Mouse (Mus musculus): ENCODE data around the gene 4930563M21Rik. TPM values are rescaled to one million over a fixed set of nuclear protein-coding genes. Genes with fewer than 3 reads are reported as not detected.
A peak's percentile ranks its signal among the peaks of the same experiment; 100 is the strongest.
"Not testable (repeated sequence)": the region's sequence is repeated elsewhere in the genome, so short reads cannot be mapped to it uniquely, and the experiment has no call there.

The 4930563M21Rik gene
- polyA plus RNA-seq (2015; fragmentation: Nextera tagmentation; extraction: Ambion mirVana) = not detected in 2 replicates

DNA sequence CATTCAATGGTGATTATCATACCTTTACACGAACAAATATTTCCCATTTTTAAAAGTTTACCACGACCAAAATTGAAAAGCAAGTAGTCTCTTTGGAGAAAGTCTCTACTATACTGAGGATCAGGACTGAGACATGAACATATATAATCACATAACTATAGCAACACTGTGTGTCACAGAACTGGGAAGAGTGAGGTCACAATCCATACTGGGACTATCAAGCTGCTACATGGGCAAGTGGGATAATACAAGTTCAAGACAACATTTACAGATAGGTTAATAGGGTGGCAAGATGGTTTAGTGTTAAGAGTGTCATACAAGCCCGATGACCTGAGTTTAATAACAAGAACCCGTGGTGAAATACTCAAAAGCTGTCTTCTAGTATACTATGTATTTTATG is at the start of gene 4930563M21Rik:
4930563M21Rik (minus strand) TSS at position 101 of the 400 bp plus-strand sequence.
- H3K4me2 ChIP-seq = no peak within 1 kb of the TSS
- H3K27ac ChIP-seq (replicated peaks) = no peak within 1 kb of the TSS
- no peaks in the 10 kb centered on the region for H3K9me3 ChIP-seq (replicated peaks)
- WGBS = 79% methylated on average over 4 of the region's 4 CpGs
- no peaks in the 10 kb centered on the region for H3K27me3 ChIP-seq (replicated peaks)
- H3K4me1 ChIP-seq = no peaks in the 10 kb centered on the region
- H3K9ac ChIP-seq (replicated peaks) = no peak within 1 kb of the TSS
- H3K36me3 ChIP-seq = no peaks in the 10 kb centered on the region
- no peak for ATAC-seq (ENCODE audit: low FRiP score)
- H3K4me3 ChIP-seq (replicated peaks) = no peak within 1 kb of the TSS

GRCm38 (mm10) chr9:56056147-56056546 is 45.8 kb upstream of the 4930563M21Rik start:
- H3K9ac ChIP-seq (replicated peaks) = no peak overlapping the region
- WGBS = 96% methylated on average over 6 of the region's 6 CpGs
- no peak for ATAC-seq (ENCODE audit: low FRiP score)
- no peak overlapping the region for H3K4me3 ChIP-seq (replicated peaks)
- no peak overlapping the region for H3K27ac ChIP-seq (replicated peaks)
- 0 out of 2 replicates have a peak, but pooled peaks cover 3% of the 10 kb centered on the region for H3K4me1 ChIP-seq
- H3K27me3 ChIP-seq (replicated peaks) = no peaks in the 10 kb centered on the region
- H3K4me2 ChIP-seq = no peak overlapping the region
- no peaks in the 10 kb centered on the region for H3K9me3 ChIP-seq (replicated peaks)
- H3K36me3 ChIP-seq = peaks cover 62% of the 10 kb centered on the region

GRCm38 (mm10) chr9:56053796-56054195 is 43.4 kb upstream of the 4930563M21Rik start:
- no peak for ATAC-seq (ENCODE audit: low FRiP score)
- Histone ChIP-seq H3K9me3 (replicated peaks) (no peaks in the 10 kb centered on the region), H3K27me3 (replicated peaks) (no peaks in the 10 kb centered on the region), H3K36me3 (peaks cover 44% of the 10 kb centered on the region), H3K27ac (replicated peaks) (no peak overlapping the region), H3K4me2 (no peak overlapping the region), H3K9ac (replicated peaks) (no peak overlapping the region), H3K4me1 (0 out of 2 replicates have a peak, but pooled peaks cover 5% of the 10 kb centered on the region), H3K4me3 (replicated peaks) (no peak overlapping the region)
- WGBS = 46% methylated on average over 3 of the region's 3 CpGs

DNA sequence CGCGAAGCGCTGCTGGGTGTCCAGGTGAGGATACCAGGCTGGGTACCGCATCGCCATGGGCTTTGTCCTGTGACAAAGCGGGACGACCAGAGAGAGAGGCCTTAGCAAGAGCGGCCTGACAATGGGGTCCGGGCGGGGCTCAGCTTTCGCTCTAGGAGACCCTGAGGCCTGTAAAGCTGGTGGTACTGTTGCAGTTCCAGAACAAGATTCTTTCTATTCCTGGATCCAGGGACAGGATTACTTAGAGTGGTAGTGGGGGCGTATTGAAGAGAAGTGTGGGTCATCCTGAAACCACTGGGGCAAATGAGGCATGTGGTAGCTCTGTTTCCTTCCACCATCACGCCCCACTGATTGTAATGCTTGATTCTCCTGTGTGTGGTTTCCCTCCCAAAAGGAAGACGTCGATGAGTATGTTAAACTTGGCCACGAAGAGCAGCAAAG is 31.9 kb upstream of the 4930563M21Rik start:
- under 1% methylated on average over 16 of the region's 16 CpGs for WGBS
- no peaks in the 10 kb centered on the region for H3K27me3 ChIP-seq (replicated peaks)
- peak overlapping the region; percentile 96 for H3K27ac ChIP-seq (replicated peaks)
- no peaks in the 10 kb centered on the region for H3K9me3 ChIP-seq (replicated peaks)
- H3K4me3 ChIP-seq (replicated peaks) = peak overlapping the region; percentile 83
- H3K36me3 ChIP-seq = peaks cover 12% of the 10 kb centered on the region
- H3K4me2 ChIP-seq = peak overlapping the region; percentile 64
- H3K4me1 ChIP-seq = peaks cover 25% of the 10 kb centered on the region
- peak; percentile 88 for ATAC-seq (ENCODE audit: low FRiP score)
- H3K9ac ChIP-seq (replicated peaks) = peak overlapping the region; percentile 94

DNA sequence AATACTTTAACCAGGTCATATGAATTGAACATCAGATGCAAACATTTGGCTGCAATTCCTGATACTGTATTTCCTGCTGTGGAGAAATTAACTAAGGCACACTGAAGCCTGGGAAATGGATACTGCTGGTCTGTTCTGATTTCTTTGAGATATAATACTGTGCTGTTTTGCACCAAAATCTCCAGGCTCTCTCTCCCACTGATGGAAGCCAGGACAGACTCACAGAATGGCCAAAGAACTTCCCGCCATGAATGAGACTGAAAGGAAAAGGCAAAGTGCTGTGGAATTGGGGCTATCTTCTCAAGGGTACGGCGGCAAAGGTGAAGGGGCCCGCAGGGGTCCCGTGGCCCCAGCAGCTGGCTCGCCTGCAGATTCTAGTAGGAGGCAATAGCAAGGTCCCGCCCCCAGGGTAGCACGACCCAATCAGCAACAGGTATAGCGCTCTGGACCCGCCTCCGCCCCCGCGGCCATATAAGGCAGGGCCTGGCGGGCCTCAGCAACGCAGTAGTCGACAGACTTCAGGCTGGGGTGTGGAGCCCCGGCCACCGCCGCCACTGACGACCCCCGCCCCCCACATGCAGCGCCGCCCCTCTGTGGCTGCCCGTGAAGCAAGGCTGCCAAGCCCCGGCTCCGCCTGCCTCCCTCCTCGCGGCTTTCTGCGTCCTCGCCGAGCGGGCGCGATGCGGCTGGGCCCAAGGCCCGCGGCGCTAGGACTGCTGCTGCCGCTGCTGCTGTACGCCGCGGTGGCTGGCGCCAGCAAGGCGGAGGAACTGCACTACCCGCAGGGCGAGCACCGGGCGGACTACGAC is 31.2 kb upstream of the 4930563M21Rik start, which contains the start of gene Rcn2:
Rcn2 (plus strand) TSS at position 474 of the 809 bp plus-strand sequence.
- Histone ChIP-seq H3K9ac (replicated peaks) (peak within 1 kb of the TSS; percentile 94), H3K27me3 (replicated peaks) (no peaks in the 10 kb centered on the region), H3K4me3 (replicated peaks) (peak within 1 kb of the TSS; percentile 83), H3K4me1 (peaks cover 25% of the 10 kb centered on the region), H3K9me3 (replicated peaks) (no peaks in the 10 kb centered on the region), H3K36me3 (peaks cover 12% of the 10 kb centered on the region), H3K4me2 (peak within 1 kb of the TSS; percentile 64), H3K27ac (replicated peaks) (peak within 1 kb of the TSS; percentile 96)
- WGBS = under 1% methylated on average over 46 of the region's 49 CpGs
- ATAC-seq (ENCODE audit: low FRiP score) = peak; percentile 100

GRCm38 (mm10) chr9:56032219-56032618 is 21.9 kb upstream of the 4930563M21Rik start:
- Histone ChIP-seq H3K9ac (replicated peaks) (no peak overlapping the region), H3K27ac (replicated peaks) (no peak overlapping the region), H3K4me3 (replicated peaks) (no peak overlapping the region), H3K4me1 (no peaks in the 10 kb centered on the region), H3K27me3 (replicated peaks) (no peaks in the 10 kb centered on the region), H3K9me3 (replicated peaks) (no peaks in the 10 kb centered on the region), H3K4me2 (no peak overlapping the region), H3K36me3 (no peaks in the 10 kb centered on the region)
- no peak for ATAC-seq (ENCODE audit: low FRiP score)
- 79% methylated on average over 3 of the region's 3 CpGs for WGBS

DNA sequence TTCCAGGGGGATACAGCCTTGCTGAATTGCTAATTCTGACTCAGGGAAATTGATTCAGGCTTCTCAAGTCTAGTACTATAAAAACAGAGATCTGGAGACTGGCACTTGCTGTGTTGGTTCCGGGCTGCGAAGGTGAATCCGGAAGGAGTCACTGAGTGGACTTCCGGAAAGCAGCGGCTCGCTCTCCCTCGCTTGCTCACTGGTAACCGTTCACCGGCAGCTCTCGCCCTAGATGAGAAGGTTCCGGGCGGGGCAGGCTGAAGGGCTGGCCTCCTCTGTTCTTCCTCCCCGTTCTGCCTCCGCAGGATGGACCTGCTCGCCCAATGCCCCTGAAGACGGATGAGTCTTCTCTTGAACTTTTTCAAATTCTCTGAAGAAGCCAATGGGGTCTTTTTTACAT is 16.9 kb upstream of the 4930563M21Rik start:
- no peaks in the 10 kb centered on the region for H3K4me1 ChIP-seq
- H3K4me2 ChIP-seq = no peak overlapping the region
- no peak for ATAC-seq (ENCODE audit: low FRiP score)
- no peak overlapping the region for H3K27ac ChIP-seq (replicated peaks)
- 88% methylated on average over 16 of the region's 16 CpGs for WGBS
- H3K36me3 ChIP-seq = no peaks in the 10 kb centered on the region
- H3K4me3 ChIP-seq (replicated peaks) = no peak overlapping the region
- H3K9ac ChIP-seq (replicated peaks) = no peak overlapping the region
- H3K27me3 ChIP-seq (replicated peaks) = no peaks in the 10 kb centered on the region
- H3K9me3 ChIP-seq (replicated peaks) = no peaks in the 10 kb centered on the region

GRCm38 (mm10) chr9:56024772-56025171 is 14.4 kb upstream of the 4930563M21Rik start:
- H3K4me3 ChIP-seq (replicated peaks) = no peak overlapping the region
- no peak overlapping the region for H3K9ac ChIP-seq (replicated peaks)
- no peak for ATAC-seq (ENCODE audit: low FRiP score)
- no peaks in the 10 kb centered on the region for H3K4me1 ChIP-seq
- no peaks in the 10 kb centered on the region for H3K27me3 ChIP-seq (replicated peaks)
- H3K9me3 ChIP-seq (replicated peaks) = no peaks in the 10 kb centered on the region
- H3K27ac ChIP-seq (replicated peaks) = no peak overlapping the region
- H3K4me2 ChIP-seq = no peak overlapping the region
- WGBS = 61% methylated on average over 2 of the region's 2 CpGs
- H3K36me3 ChIP-seq = no peaks in the 10 kb centered on the region

GRCm38 (mm10) chr9:56004679-56005078 is 5.7 kb downstream of the 4930563M21Rik start:
- WGBS = 57% methylated on average over 1 of the region's 2 CpGs
- not testable (repeated sequence) for H3K4me1 ChIP-seq; H3K36me3 ChIP-seq; ATAC-seq (ENCODE audit: low FRiP score); H3K27me3 ChIP-seq (replicated peaks); H3K27ac ChIP-seq (replicated peaks); H3K9me3 ChIP-seq (replicated peaks); H3K9ac ChIP-seq (replicated peaks); H3K4me3 ChIP-seq (replicated peaks); H3K4me2 ChIP-seq

GRCm38 (mm10) chr9:55946819-55947218 is 63.5 kb downstream of the 4930563M21Rik start:
- ATAC-seq (ENCODE audit: low FRiP score) = no peak
- H3K4me2 ChIP-seq = no peak overlapping the region
- H3K4me3 ChIP-seq (replicated peaks) = no peak overlapping the region
- no peaks in the 10 kb centered on the region for H3K27me3 ChIP-seq (replicated peaks)
- H3K36me3 ChIP-seq = no peaks in the 10 kb centered on the region
- no peaks in the 10 kb centered on the region for H3K4me1 ChIP-seq
- H3K9me3 ChIP-seq (replicated peaks) = no peaks in the 10 kb centered on the region
- no peak overlapping the region for H3K27ac ChIP-seq (replicated peaks)
- 44% methylated on average over 1 of the region's 1 CpGs for WGBS
- no peak overlapping the region for H3K9ac ChIP-seq (replicated peaks)

DNA sequence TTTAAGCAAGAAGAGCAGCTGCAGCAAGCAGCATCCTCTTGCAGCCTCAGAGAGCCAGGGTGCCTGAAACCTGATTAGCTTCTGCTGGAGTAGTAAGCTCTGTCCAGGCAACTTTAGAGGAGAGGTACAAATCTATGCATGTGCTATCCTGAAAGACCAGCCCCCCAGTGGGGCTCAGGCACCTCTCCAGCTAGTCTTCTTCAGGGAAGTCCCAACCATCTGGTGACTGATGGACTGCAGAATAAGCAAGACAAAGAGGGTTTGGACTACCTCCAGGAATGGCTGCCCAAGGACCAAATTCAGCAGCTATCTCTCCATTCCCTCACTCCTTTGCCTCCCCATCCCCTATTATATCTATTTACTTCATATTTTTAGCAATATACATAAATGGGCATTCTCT is 69.0 kb downstream of the 4930563M21Rik start:
- no peak for ATAC-seq (ENCODE audit: low FRiP score)
- Histone ChIP-seq H3K36me3 (no peaks in the 10 kb centered on the region), H3K9ac (replicated peaks) (no peak overlapping the region), H3K27ac (replicated peaks) (no peak overlapping the region), H3K9me3 (replicated peaks) (no peaks in the 10 kb centered on the region), H3K4me1 (peaks cover 24% of the 10 kb centered on the region), H3K27me3 (replicated peaks) (no peaks in the 10 kb centered on the region), H3K4me2 (no peak overlapping the region), H3K4me3 (replicated peaks) (no peak overlapping the region)

GRCm38 (mm10) chr9:55938618-55938985 is 71.7 kb downstream of the 4930563M21Rik start:
- peak overlapping the region; percentile 68 for H3K4me2 ChIP-seq
- peak overlapping the region; percentile 78 for H3K9ac ChIP-seq (replicated peaks)
- H3K4me3 ChIP-seq (replicated peaks) = peak overlapping the region; percentile 80
- H3K9me3 ChIP-seq (replicated peaks) = no peaks in the 10 kb centered on the region
- H3K27me3 ChIP-seq (replicated peaks) = no peaks in the 10 kb centered on the region
- H3K27ac ChIP-seq (replicated peaks) = 0 out of 2 replicates have a peak overlapping the region, but pooled peaks have one; percentile 92
- H3K36me3 ChIP-seq = no peaks in the 10 kb centered on the region
- peaks cover 24% of the 10 kb centered on the region for H3K4me1 ChIP-seq
- ATAC-seq (ENCODE audit: low FRiP score) = peak; percentile 2; the same call in 1 of the 2 replicates
- 53% methylated on average over 6 of the region's 6 CpGs for WGBS

Data from neural tube, embryonic 15.5 days (tissue).